In genomic region chr17:46428761-46429414, GRCm38 (mm10) we compare ENCODE assay signal across 8 mouse cellular contexts. TPM values are rescaled to one million over a fixed set of nuclear protein-coding genes. Genes with fewer than 3 reads are reported as not detected.
DNase-seq lines count a peak whose midpoint lies in the region; ATAC-seq lines count a peak whose summit lies in the region.

Gene Crip3, plus strand, starts transcription at chr17:46428926.

- H3K9me3 ChIP-seq in kidney, embryonic 14.5 days (ENCODE audit: control insufficient read depth, low read length): no peaks in the 10 kb centered on the region
- no peaks in the 10 kb centered on the region for H3K9me3 ChIP-seq in intestine, embryonic 16.5 days (ENCODE audit: control insufficient read depth, low read length)
- no peaks in the 10 kb centered on the region for H3K9me3 ChIP-seq in midbrain, embryonic 16.5 days (replicated peaks; ENCODE audit: control insufficient read depth, low read length, poor library complexity, severe bottlenecking)

- no peaks in the 10 kb centered on the region for H3K36me3 ChIP-seq in kidney, embryonic 14.5 days (ENCODE audit: control insufficient read depth, insufficient read depth, low read length)
- no peaks in the 10 kb centered on the region for H3K36me3 ChIP-seq in intestine, embryonic 16.5 days (ENCODE audit: control insufficient read depth, insufficient read depth, low read length)
- H3K36me3 ChIP-seq in midbrain, embryonic 16.5 days (ENCODE audit: control insufficient read depth, insufficient read depth, low read length): no peaks in the 10 kb centered on the region

- H3K4me2 ChIP-seq in kidney, embryonic 14.5 days (replicated peaks; ENCODE audit: low read depth, low read length): peak within 1 kb of the TSS; percentile 24
- H3K4me2 ChIP-seq in intestine, embryonic 16.5 days (ENCODE audit: low read depth, low read length): peak within 1 kb of the TSS; percentile 49
- H3K4me2 ChIP-seq in midbrain, embryonic 16.5 days (ENCODE audit: low read length): peak within 1 kb of the TSS; percentile 23; the same call in 1 of the 2 replicates

- 0 out of 2 replicates have a peak, but pooled peaks cover 4% of the 10 kb centered on the region for H3K4me1 ChIP-seq in kidney, embryonic 14.5 days (ENCODE audit: control insufficient read depth, insufficient read depth, low read length)
- peaks cover 4% of the 10 kb centered on the region; the same call in 1 of the 2 replicates for H3K4me1 ChIP-seq in intestine, embryonic 16.5 days (ENCODE audit: control insufficient read depth, insufficient read depth, low read length)
- no peaks in the 10 kb centered on the region for H3K4me1 ChIP-seq in midbrain, embryonic 16.5 days (ENCODE audit: control insufficient read depth, insufficient read depth, low read length)

- no peaks in the 10 kb centered on the region for H3K27me3 ChIP-seq in kidney, embryonic 14.5 days (ENCODE audit: control insufficient read depth, insufficient read depth, low read length)
- H3K27me3 ChIP-seq in intestine, embryonic 16.5 days (replicated peaks; ENCODE audit: control insufficient read depth, insufficient read depth, low read length): no peaks in the 10 kb centered on the region
- H3K27me3 ChIP-seq in midbrain, embryonic 16.5 days (ENCODE audit: control insufficient read depth, insufficient read depth, low read depth, low read length): no peaks in the 10 kb centered on the region

- WGBS in kidney, embryonic 14.5 days: 8% methylated on average over 18 of the region's 18 CpGs
- 9% methylated on average over 18 of the region's 18 CpGs for WGBS in intestine, embryonic 16.5 days
- 15% methylated on average over 18 of the region's 18 CpGs for WGBS in midbrain, embryonic 16.5 days

- H3K27ac ChIP-seq in kidney, embryonic 14.5 days (ENCODE audit: low read depth, low read length): no peak within 1 kb of the TSS
- no peak within 1 kb of the TSS for H3K27ac ChIP-seq in intestine, embryonic 16.5 days (ENCODE audit: low read length)
- no peak within 1 kb of the TSS for H3K27ac ChIP-seq in midbrain, embryonic 16.5 days (ENCODE audit: low read length)

- no peak; the same call in 1 of the 2 replicates for ATAC-seq in kidney, embryonic 14.5 days (ENCODE audit: low FRiP score, low TSS enrichment)
- peak; percentile 60; the same call in 1 of the 2 replicates for ATAC-seq in common myeloid progenitor, adult 5-6 weeks (replicated peaks; ENCODE audit: low read depth, poor library complexity, severe bottlenecking)
- ATAC-seq in intestine, embryonic 16.5 days: 0 out of 2 replicates have a peak, but pooled peaks have one; percentile 50
- no peak for ATAC-seq in midbrain, embryonic 16.5 days

- DNase-seq in kidney, adult 18-20 months: no peak
- DNase-seq in frontal cortex, postnatal 14 days (ENCODE audit: low spot score in 2 of 2): no peak
- DNase-seq in spleen, adult 18-20 months: no peak
- no peak for DNase-seq in gastrocnemius, postnatal 10 days

- peak within 1 kb of the TSS; percentile 23; the same call in 1 of the 2 replicates for H3K4me3 ChIP-seq in kidney, embryonic 14.5 days (ENCODE audit: low read length)
- H3K4me3 ChIP-seq in intestine, embryonic 16.5 days (ENCODE audit: low read length): peak within 1 kb of the TSS; percentile 12; the same call in 1 of the 2 replicates
- H3K4me3 ChIP-seq in midbrain, embryonic 16.5 days (ENCODE audit: low read depth, low read length): no peak within 1 kb of the TSS

- no peak within 1 kb of the TSS for H3K9ac ChIP-seq in kidney, embryonic 14.5 days (ENCODE audit: low read depth, low read length)
- H3K9ac ChIP-seq in intestine, embryonic 16.5 days (ENCODE audit: low read depth, low read length): no peak within 1 kb of the TSS
- no peak within 1 kb of the TSS for H3K9ac ChIP-seq in midbrain, embryonic 16.5 days (ENCODE audit: low read depth, low read length)

RNA-seq across cellular contexts. Expression of gene Crip3, which starts in this region (rescaled TPM):
- 0.38 and 0.60 TPM in 2 replicates for polyA plus RNA-seq in kidney, embryonic 14.5 days (2014; fragmentation: Nextera tagmentation; extraction: Ambion mirVana)
- not detected in 2 replicates for total RNA-seq in common myeloid progenitor, adult 5-6 weeks (2017)
- 0.16 and 0.35 TPM in 2 replicates for polyA plus RNA-seq in intestine, embryonic 16.5 days (2015; fragmentation: Nextera tagmentation; extraction: Ambion mirVana)
- 3.0 and 3.6 TPM in 2 replicates for polyA plus RNA-seq in midbrain, embryonic 16.5 days (2015; fragmentation: Nextera tagmentation; extraction: Ambion mirVana)
- 1 to 10 TPM; 1.9 to 2.0 TPM for total RNA-seq in gastrocnemius, postnatal 10 days (2021)

Comparison
In these comparisons a context has a peak if more than half of its experiments do, and no peak if none do; other contexts are left out.
1. Peak in ATAC-seq in common myeloid progenitor, adult 5-6 weeks; RNA of the gene not detected or under 1 TPM.
2. Peak in ATAC-seq, H3K4me3 ChIP-seq and H3K4me2 ChIP-seq in intestine, embryonic 16.5 days; RNA of the gene not detected or under 1 TPM.